29 mouse cellular contexts compared by ENCODE assay signal in the genomic region with DNA sequence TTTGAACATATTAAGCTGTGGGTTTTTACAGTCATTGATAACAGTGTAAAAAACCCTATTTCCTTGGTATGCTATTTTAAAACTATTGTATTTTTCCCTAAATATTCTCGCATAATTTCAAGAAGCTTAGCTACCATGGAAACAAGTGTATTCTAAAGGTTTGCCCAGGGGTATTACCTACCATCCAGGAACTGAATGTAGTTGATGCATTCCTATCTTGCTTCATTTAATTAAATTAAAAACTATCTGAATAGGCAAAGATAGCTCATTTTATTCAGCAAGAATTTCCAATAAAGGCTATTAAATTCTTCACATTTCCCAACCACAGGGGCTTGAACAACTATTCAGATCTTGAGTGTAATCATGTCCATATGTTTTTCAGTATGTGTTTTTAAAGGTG.
"Had no signal": no experiment of that assay in that cellular context is flagged by ENCODE, and none has a peak within 500 bp of the region (broad histone marks: within the 10 kb centered on the region; RNA-seq: fewer than 3 reads in every experiment).

No protein-coding gene starts in this region.

- H3K36me3 ChIP-seq: limb, embryonic 10.5 days; limb, embryonic 12.5 days; limb, embryonic 13.5 days; limb, embryonic 15.5 days; liver, embryonic 12.5 days; liver, embryonic 13.5 days; liver, embryonic 15.5 days; lung, embryonic 15.5 days; midbrain, embryonic 12.5 days; midbrain, embryonic 13.5 days; midbrain, embryonic 15.5 days; neural tube, embryonic 12.5 days had no signal

- H3K27ac ChIP-seq: left cerebral cortex, adult 2 months; limb, embryonic 10.5 days; limb, embryonic 12.5 days; limb, embryonic 13.5 days; limb, embryonic 15.5 days; liver, embryonic 12.5 days; liver, embryonic 13.5 days; liver, embryonic 14.5 days; liver, embryonic 15.5 days; lung, embryonic 15.5 days; macrophage; midbrain, embryonic 12.5 days; midbrain, embryonic 13.5 days; midbrain, embryonic 15.5 days; neural tube, embryonic 12.5 days had no signal

- H3K27me3 ChIP-seq: limb, embryonic 12.5 days; limb, embryonic 13.5 days; limb, embryonic 15.5 days; liver, embryonic 12.5 days; liver, embryonic 13.5 days; liver, embryonic 15.5 days; lung, embryonic 15.5 days; megakaryocyte, embryonic 14.5 days; midbrain, embryonic 12.5 days; midbrain, embryonic 13.5 days; midbrain, embryonic 15.5 days; neural tube, embryonic 12.5 days had no signal

- ATAC-seq: liver, embryonic 12.5 days; liver, postnatal 0 days; lung, postnatal 0 days; midbrain, embryonic 13.5 days; midbrain, embryonic 15.5 days had no signal

- H3K4me3 ChIP-seq: left cerebral cortex, adult 2 months; limb, embryonic 10.5 days; limb, embryonic 12.5 days; limb, embryonic 13.5 days; limb, embryonic 15.5 days; liver, embryonic 12.5 days; liver, embryonic 13.5 days; liver, embryonic 15.5 days; lung, embryonic 15.5 days; megakaryocyte, embryonic 14.5 days; midbrain, embryonic 12.5 days; midbrain, embryonic 13.5 days; midbrain, embryonic 15.5 days; myocyte; neural tube, embryonic 12.5 days had no signal

- H3K9me3 ChIP-seq: limb, embryonic 10.5 days; limb, embryonic 12.5 days; limb, embryonic 13.5 days; limb, embryonic 15.5 days; liver, embryonic 12.5 days; liver, embryonic 13.5 days; liver, embryonic 15.5 days; lung, embryonic 15.5 days; megakaryocyte, embryonic 14.5 days; midbrain, embryonic 12.5 days; midbrain, embryonic 13.5 days; midbrain, embryonic 15.5 days; neural tube, embryonic 12.5 days had no signal

- H3K4me1 ChIP-seq: limb, embryonic 10.5 days; limb, embryonic 12.5 days; limb, embryonic 13.5 days; limb, embryonic 15.5 days; liver, embryonic 12.5 days; liver, embryonic 13.5 days; liver, embryonic 15.5 days; lung, embryonic 15.5 days; megakaryocyte, embryonic 14.5 days; midbrain, embryonic 15.5 days; neural tube, embryonic 12.5 days had no signal

- DNase-seq: left cerebral cortex, postnatal 4 days; liver; liver, embryonic 13.5 days; liver, postnatal 0 days; lung, adult 18-20 months; lung, adult 2 months; lung, embryonic 14.5 days; lung, postnatal 10 days; lung, postnatal 14 days; lung, postnatal 36 days; lung, postnatal 4 days had no signal

- H3K4me2 ChIP-seq: limb, embryonic 12.5 days; limb, embryonic 13.5 days; limb, embryonic 15.5 days; liver, embryonic 11.5 days; liver, embryonic 12.5 days; liver, embryonic 13.5 days; liver, embryonic 15.5 days; lung, embryonic 14.5 days; lung, embryonic 15.5 days; midbrain, embryonic 12.5 days; midbrain, embryonic 13.5 days; midbrain, embryonic 15.5 days; neural tube, embryonic 12.5 days had no signal

- H3K9ac ChIP-seq: limb, embryonic 12.5 days; limb, embryonic 13.5 days; limb, embryonic 15.5 days; liver, embryonic 12.5 days; liver, embryonic 13.5 days; liver, embryonic 14.5 days; liver, embryonic 15.5 days; liver, postnatal 0 days; lung, embryonic 14.5 days; lung, embryonic 15.5 days; midbrain, embryonic 12.5 days; midbrain, embryonic 13.5 days; midbrain, embryonic 15.5 days; neural tube, embryonic 12.5 days had no signal
